Mouse (Mus musculus) liver (tissue): Measurements from ENCODE around the gene Hivep3.

Experiments
- DNase-seq: peaks from one replicate; pipeline ENCODE4 v3.0.0-alpha.2; 2020; ENCODE audit warnings: mixed read lengths

Gene Hivep3

DNA sequence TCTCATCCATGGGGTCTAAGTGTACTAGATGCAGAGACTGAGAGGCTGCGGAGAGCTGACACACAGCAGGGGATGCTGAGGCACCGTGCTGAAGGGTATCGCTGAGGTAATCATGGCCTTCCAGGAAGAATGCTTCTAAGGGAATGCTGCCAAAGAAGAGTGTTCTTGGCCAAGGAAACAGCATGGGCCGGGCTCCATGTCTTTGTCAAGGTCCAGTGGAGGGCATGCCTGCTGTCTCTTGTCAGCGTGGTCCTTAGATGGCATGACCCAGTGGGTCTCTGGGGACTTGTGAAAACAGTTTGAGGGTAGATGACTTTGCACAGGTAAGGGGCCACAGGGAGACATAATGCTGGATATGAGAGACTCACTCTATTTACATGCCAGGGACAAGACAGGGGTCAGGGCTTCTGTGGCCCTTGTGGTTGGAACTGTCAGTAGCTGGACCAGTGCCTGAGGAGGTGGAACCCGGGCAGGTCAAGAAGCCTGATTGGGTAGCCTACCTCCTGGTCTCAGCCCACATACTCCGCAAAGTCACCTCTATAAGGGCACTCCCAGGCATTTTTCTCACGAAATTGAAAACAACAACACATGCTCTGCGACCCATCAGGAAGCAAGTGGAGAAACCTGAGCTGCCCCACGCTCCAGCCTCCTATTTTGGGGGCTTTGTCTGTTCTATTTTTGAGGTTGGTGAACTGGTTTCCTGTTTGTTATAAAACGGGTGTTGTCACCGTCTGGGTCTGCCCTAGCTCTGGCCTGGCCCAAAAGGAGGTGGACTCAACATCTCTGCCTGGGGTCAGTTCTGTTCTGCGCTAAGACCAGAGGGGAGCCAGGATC, 177.7 kb downstream of the Hivep3 start:
- no peak for DNase-seq

GRCm38 (mm10) chr4:119912216-119912615, 178.6 kb downstream of the Hivep3 start:
- DNase-seq = no peak

GRCm38 (mm10) chr4:119914194-119914593, 180.6 kb downstream of the Hivep3 start:
- no peak for DNase-seq

DNA sequence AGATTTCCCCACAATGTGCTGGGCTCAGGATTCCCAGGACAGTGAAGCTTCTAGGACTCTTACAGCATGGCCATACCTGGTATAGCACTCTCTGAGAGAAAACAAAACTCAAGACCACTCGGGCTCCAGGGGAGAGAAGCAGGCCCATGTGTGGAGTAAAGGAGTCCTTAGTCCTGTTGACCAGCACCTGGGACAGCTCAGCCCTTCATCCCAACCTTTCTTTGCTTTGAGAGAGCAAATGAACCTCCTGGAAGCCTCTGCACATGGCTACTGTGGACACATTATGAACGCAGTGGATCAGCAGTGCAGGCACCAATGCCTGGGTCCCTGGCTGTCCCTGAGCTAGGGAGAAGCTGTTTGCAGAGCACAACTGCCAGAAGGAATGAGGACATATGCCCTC, 181.5 kb downstream of the Hivep3 start:
- no peak for DNase-seq

GRCm38 (mm10) chr4:119917502-119917901, 183.9 kb downstream of the Hivep3 start:
- DNase-seq = no peak

DNA sequence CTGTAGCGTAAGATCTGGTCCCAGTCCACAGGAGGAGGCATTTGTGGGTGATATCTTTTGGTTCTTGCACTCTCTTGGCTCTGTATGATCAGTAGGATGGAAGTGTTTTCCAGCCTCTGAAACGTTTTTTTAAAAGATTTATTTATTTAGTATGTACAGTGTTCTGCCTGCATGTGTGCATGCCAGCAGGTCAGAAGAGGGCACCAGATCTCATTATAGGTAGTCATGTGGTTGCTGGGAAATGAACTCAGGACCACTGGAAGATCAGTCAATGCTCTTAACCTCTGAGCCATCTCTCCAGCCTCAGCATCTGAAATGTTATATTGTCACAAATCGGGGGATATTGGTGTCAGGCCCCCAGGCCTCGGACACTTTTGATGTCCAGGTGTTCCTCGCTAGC, 185.8 kb downstream of the Hivep3 start:
- no peak for DNase-seq

- DNase-seq = no peak
Observed at GRCm38 (mm10) chr4:119921022-119921717, 187.6 kb downstream of the Hivep3 start.

GRCm38 (mm10) chr4:119921723-119922266, 188.2 kb downstream of the Hivep3 start:
- no peak for DNase-seq

GRCm38 (mm10) chr4:119922945-119923344, 189.4 kb downstream of the Hivep3 start:
- DNase-seq = no peak

- DNase-seq = no peak
Observed at GRCm38 (mm10) chr4:119923410-119923809, 189.8 kb downstream of the Hivep3 start.

- no peak for DNase-seq
Observed at GRCm38 (mm10) chr4:119925052-119925451, 191.5 kb downstream of the Hivep3 start.

DNA sequence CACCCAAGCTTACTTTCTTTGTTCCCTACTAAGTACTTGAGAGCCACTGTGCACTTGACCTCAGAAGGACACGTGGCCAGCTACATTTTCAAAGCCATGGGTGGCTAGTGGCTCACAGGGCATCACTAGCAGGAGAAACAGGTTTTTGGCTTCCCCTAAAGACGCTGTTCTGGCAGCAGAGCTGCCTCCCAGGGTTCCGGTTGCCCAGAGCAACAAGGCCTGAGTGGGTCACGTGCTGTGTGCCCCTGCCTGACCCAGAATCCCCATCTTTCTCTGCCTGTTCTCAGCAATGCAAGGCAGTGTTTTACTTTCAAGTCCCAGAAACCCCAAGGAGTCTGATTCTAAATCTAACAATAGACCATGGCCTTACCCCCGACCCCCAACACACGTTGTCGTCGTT, 198.3 kb downstream of the Hivep3 start:
- DNase-seq = no peak

DNA sequence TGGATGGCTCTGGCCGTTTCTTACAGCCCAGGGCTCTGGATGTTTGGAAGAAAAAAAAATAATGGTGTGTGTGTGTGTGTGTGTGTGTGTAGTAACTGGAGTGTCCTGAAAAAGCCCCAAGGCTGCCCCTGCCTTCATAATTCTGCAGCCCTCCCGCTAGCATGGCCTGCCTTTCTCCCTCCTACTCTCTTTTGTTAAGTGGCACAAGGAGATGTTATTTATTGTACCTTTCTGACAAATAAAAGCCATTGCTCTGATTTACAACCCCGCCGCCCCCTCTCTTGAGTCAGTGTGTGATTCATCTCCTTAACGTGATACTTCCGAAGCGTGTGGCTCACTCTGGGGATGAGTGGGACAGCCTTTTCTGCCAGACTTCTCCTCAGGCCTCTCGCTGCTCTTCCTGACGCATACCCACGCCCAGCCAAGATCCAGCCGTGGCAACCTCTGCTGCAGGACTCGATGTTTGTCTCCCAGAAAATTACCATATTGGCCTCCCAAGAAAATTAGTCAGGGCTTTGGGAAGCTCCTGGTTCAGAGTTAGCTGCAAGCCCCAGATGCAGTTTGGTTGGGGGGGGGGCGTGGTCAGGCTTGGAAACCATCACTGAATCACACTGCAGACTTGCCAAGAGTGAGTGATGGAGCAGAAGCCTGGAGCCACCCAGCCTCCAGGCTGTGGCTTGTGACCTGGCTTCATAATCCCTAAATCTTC, 199.1 kb downstream of the Hivep3 start:
- no peak for DNase-seq

GRCm38 (mm10) chr4:119934901-119935300, 201.3 kb downstream of the Hivep3 start:
- DNase-seq = no peak

GRCm38 (mm10) chr4:119937876-119938275, 204.3 kb downstream of the Hivep3 start:
- no peak for DNase-seq

GRCm38 (mm10) chr4:119938518-119938917, 204.9 kb downstream of the Hivep3 start:
- no peak for DNase-seq

- DNase-seq = no peak
Observed at GRCm38 (mm10) chr4:119939786-119940185, 206.2 kb downstream of the Hivep3 start.

DNA sequence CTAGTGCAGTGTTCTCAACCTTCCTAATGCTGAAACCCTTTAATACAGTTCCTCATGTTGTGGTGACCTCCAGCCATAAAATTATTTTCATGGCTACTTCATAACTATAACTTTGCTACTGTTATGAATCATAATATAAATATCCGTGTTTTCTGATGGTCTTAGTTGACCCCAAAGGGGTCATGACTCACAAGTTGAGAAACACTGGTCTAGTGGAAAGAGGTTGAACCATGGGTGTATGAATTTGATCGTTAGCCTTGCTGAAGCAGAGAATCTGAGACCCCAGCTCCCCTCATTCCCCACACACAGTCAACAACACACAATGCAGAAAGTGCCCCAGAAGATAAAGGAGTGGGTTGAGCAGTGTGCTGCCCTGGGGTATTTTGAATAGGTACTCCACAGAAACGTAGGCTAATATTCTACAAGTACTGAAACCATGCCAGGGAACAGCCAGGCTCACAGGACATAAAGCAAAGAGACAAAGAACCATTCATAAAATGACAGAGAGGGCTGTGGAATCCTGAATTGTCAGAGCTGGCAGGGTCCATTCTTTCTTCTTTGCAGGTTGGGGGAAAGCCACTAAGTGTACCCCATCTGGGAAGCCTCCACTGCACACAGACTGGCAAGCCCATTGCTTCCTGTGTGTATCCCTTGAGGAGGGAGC, 212.8 kb downstream of the Hivep3 start:
- DNase-seq = no peak

DNA sequence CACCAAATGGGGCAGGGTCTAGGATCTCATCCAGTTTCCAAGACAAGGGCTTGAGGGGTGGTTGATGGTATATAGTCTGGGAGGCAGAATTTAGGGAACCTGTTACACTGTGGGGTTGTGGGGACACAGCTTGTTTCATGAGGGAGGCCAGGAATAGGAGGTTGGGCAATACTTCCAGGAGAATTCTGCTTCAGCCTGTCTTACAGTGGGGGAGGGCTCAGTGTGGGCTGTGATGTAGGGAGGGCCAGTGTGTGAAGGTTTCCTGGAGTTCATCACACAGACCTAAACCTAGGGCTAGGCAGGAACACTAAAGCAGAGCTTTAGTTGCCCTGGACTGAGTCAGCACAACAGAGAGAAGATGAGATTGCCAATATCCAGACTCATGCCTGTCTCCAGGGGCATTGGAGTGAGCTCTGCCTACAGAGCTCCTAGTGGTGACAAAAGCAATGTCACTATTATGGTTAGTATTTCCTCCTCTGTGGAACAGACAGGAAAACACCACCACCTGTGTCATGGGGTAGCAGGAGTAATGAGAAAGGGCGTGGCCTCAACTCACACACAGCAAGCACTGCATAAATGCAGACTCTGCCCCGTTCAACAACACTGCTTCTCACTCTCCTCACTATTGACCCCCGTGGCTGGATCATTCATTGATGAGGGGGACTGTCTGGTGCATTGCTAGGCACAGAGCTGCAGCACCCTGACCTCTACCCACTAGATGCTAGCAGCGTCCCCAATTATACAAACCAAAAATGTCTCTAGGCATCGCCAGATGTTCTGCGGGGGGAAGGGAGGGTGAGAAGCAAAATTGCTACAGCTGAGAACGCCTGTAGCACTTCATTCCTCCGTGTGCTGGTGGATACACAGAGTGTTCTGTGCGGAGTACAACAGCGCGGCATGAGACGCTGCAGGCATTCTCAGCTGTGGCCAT, 213.9 kb downstream of the Hivep3 start:
- DNase-seq = no peak

- no peak for DNase-seq
Observed at GRCm38 (mm10) chr4:119948406-119948805, 214.8 kb downstream of the Hivep3 start.

DNA sequence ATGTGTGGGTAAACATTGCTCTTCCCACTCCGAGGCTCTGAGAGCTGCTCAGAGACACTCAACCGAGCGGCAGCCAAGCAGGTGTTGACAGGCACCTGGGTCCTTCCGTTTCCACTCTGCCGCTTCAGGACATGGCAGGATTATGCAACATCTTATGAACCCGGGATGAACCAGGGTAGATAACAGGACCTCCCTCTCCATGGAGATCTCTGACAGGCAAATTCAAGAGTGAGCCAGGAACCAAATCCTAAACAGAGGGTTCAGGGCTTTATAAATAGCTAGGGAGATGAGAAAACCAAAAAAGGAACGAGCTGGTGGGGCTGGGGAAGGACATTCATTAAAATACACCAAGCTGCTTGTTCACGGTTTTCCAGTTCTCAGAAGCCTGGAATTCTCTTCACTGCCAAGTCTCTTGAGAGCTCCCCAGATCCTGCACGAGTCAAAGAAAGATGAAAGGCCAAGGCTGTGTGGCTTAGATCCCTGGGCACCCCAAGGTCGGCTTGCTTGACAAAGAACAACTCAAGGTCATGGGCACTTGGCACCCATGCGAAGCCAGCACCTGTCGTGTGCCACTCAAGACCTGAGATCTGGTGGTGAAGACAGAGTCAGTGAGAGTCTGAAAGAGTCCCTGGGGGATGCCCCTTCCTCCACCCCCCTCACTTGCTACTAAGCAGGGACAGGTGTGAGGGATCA, 215.5 kb downstream of the Hivep3 start:
- no peak for DNase-seq
